Comparison of ENCODE assay signal across 8 mouse cellular contexts in genomic region chr4:109665101-109665981, GRCm38 (mm10). TPM values are rescaled to one million over a fixed set of nuclear protein-coding genes. Genes with fewer than 3 reads are reported as not detected.
DNase-seq lines count a peak whose midpoint lies in the region; ATAC-seq lines count a peak whose summit lies in the region.

No protein-coding gene starts in this region.

- H3K4me3 ChIP-seq in forebrain, embryonic 15.5 days: peak overlapping the region; percentile 66
- H3K4me3 ChIP-seq in macrophage (ENCODE audit: inconsistent target): peak overlapping the region; percentile 85

- H3K4me2 ChIP-seq in forebrain, embryonic 15.5 days (replicated peaks): peak overlapping the region; percentile 90

- peaks cover 67% of the 10 kb centered on the region for H3K79me2 ChIP-seq in macrophage (ENCODE audit: inconsistent target)

- no peaks in the 10 kb centered on the region for H3K9me3 ChIP-seq in forebrain, embryonic 15.5 days

- peak overlapping the region; percentile 81 for H3K27ac ChIP-seq in forebrain, embryonic 15.5 days (replicated peaks)
- H3K27ac ChIP-seq in macrophage: peak overlapping the region; percentile 75

- peak; percentile 66 for DNase-seq in Muller cell, postnatal 12 days (ENCODE audit: inconsistent ontology term)
- peak; percentile 33 for DNase-seq in cerebellum, adult 11 months
- DNase-seq in heart, postnatal 4 days: peak; percentile 77
- DNase-seq in layer of hippocampus, postnatal 14 days (ENCODE audit: low spot score in 2 of 2): peak; percentile 46 to 80
- DNase-seq in right cerebral cortex, postnatal 14 days: peak; percentile 43
- peak; percentile 62 to 74 for DNase-seq in urinary bladder, postnatal 4 days (ENCODE audit: low spot score in 2 of 2)

- H3K9ac ChIP-seq in forebrain, embryonic 15.5 days (replicated peaks): peak overlapping the region; percentile 67

- H3K27me3 ChIP-seq in forebrain, embryonic 15.5 days: peaks cover 24% of the 10 kb centered on the region

- H3K36me3 ChIP-seq in forebrain, embryonic 15.5 days: no peaks in the 10 kb centered on the region
- H3K36me3 ChIP-seq in macrophage (ENCODE audit: inconsistent target): no peaks in the 10 kb centered on the region

- WGBS in forebrain, embryonic 15.5 days: under 1% methylated on average over 49 of the region's 49 CpGs
- WGBS in macrophage (ENCODE audit: missing documents): 1% methylated on average over 42 of the region's 49 CpGs

- H3K4me1 ChIP-seq in forebrain, embryonic 15.5 days: peaks cover 26% of the 10 kb centered on the region

- peak; percentile 66 for ATAC-seq in forebrain, embryonic 15.5 days (replicated peaks)

RNA-seq across cellular contexts. Expression of gene Cdkn2c, which starts 1.6 kb away (rescaled TPM):
- 14.3 and 15.3 TPM in 2 replicates for polyA plus RNA-seq in forebrain, embryonic 15.5 days (2015; fragmentation: Nextera tagmentation; extraction: Ambion mirVana)
- total RNA-seq in heart, postnatal 4 days (2021): 10 to 100 TPM; 61.2 to 65.6 TPM
- 1 to 10 TPM; 5.4 to 6.6 TPM for total RNA-seq in layer of hippocampus, postnatal 14 days (2021)
- total RNA-seq in macrophage (2018; cell fraction: chromatin; rRNA removed): 10 to 100 TPM in 1 of 26 experiments, 1 to 10 TPM in 23, under 1 TPM in 2; 0.52 to 12.3 (median 2.3) TPM
- total RNA-seq in macrophage (2018; cell fraction: cytosol; rRNA removed): 10 to 100 TPM in 18 of 26 experiments, 1 to 10 TPM in 8; 6.8 to 25.0 (median 11.6) TPM
- total RNA-seq in macrophage (2018; cell fraction: nucleus; rRNA removed): 10 to 100 TPM in 3 of 26 experiments, 1 to 10 TPM in 23; 3.4 to 18.4 (median 5.4) TPM
- 17.4 to 25.7 TPM (median 19.1 TPM) in 3 replicates for polyA plus RNA-seq in macrophage (2018)

RNA-seq across cellular contexts. Expression of gene Faf1, which starts 11.0 kb away (rescaled TPM):
- 29.0 and 31.3 TPM in 2 replicates for polyA plus RNA-seq in forebrain, embryonic 15.5 days (2015; fragmentation: Nextera tagmentation; extraction: Ambion mirVana)
- 10 to 100 TPM; 34.0 to 34.6 TPM for total RNA-seq in heart, postnatal 4 days (2021)
- total RNA-seq in layer of hippocampus, postnatal 14 days (2021): 10 to 100 TPM; 24.9 to 27.2 TPM
- total RNA-seq in macrophage (2018; cell fraction: chromatin; rRNA removed): 10 to 100 TPM; 10.6 to 77.5 (median 60.7) TPM
- 10 to 100 TPM; 14.9 to 23.3 (median 18.8) TPM for total RNA-seq in macrophage (2018; cell fraction: cytosol; rRNA removed)
- 10 to 100 TPM; 11.7 to 51.8 (median 32.3) TPM for total RNA-seq in macrophage (2018; cell fraction: nucleus; rRNA removed)
- polyA plus RNA-seq in macrophage (2018): 15.1 to 23.0 TPM (median 20.8 TPM) in 3 replicates

Comparison
In these comparisons a context has a peak if more than half of its experiments do, and no peak if none do; other contexts are left out.
1. Peak in every context shown above with its lines: DNase-seq, ATAC-seq, H3K4me3 ChIP-seq and H3K27ac ChIP-seq.
2. RNA of gene Cdkn2c, which starts 1.6 kb away (total RNA-seq): 61.2 to 65.6 TPM in heart, postnatal 4 days; 5.4 to 6.6 TPM in layer of hippocampus, postnatal 14 days; every median in the first group is over 4 times any median in the second.